Mouse (Mus musculus) heart, postnatal 25 days (tissue): Measurements from ENCODE around the gene Usp47. TPM values are rescaled to one million over a fixed set of nuclear protein-coding genes. Genes with fewer than 3 reads are reported as not detected.
A peak's percentile ranks its signal among the peaks of the same experiment; 100 is the strongest.

Experiments
- DNase-seq: peaks from one replicate; pipeline ENCODE4 v3.0.0; 2022; ENCODE audit warnings: low spot score
- intact Hi-C: fragments of 180-260 bp; cut with DNase I; formaldehyde crosslinking; loops from one replicate; pipeline ENCODE4 v1.15.1; 2025
- total RNA-seq, 2 experiments: library from RNA; stranded (reverse); gene quantifications; 2 replicates each; pipeline ENCODE4 v1.2.3; 2021

Gene Usp47
- total RNA-seq, 2 experiments from 2014 or later, result 74.6 to 78.0 TPM

GRCm38 (mm10) chr7:112143090-112143500, 119.8 kb downstream of the Usp47 start:
- intact Hi-C loops, result no loop called here

GRCm38 (mm10) chr7:112143978-112144377, 120.7 kb downstream of the Usp47 start:
- intact Hi-C loops, result no loop called here
- no peak for DNase-seq

More at GRCm38 (mm10) chr7:112143090-112143500, 119.8 kb downstream of the Usp47 start:
- DNase-seq, result no peak

GRCm38 (mm10) chr7:112144646-112145179, 121.4 kb downstream of the Usp47 start:
- intact Hi-C loops, result no loop called here
- no peak for DNase-seq

GRCm38 (mm10) chr7:112147979-112148378, 124.7 kb downstream of the Usp47 start:
- DNase-seq, result peak; percentile 58
- intact Hi-C loops, result no loop called here

GRCm38 (mm10) chr7:112149113-112149512, 125.8 kb downstream of the Usp47 start:
- no peak for DNase-seq
- intact Hi-C loops, result no loop called here

DNA sequence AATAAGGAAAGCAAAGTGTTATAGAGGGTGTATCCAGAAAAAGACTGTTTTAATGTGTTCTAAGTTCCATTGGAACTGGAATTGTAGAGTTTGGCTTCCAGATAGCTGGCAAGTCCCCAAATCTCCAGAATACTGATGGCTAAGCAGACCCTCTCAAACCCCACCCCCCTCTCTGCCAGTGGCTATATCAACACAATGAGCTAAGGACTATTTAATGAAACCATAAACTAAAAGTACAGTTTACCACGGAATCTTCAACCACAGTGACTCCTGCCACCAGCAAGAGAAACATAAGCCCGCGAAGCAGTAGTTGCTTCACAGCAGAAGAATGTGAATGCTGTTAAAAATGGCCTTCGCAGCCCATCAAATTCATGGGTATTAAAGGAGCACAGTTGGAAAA, 131.1 kb downstream of the Usp47 start:
- DNase-seq, result no peak
- intact Hi-C loops, result no loop called here

DNA sequence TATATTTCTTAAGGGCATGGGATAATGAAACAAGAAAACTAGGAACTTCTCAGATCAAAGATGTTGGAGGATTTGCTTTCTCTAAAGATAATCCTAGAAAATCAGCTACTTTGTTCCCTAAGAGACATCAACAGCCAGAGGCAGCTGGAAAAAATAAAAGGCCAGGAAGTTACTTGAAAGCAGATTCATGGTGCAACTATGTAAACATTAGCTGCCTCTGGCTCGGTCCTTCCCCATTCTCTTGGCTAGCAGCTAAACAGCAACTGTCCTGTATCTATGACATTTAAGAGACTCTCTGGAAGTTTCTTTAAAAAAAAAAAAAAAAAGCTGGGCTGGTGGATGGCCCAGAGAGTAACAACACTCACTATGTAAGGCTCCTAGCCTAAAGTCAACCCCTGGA, 131.9 kb downstream of the Usp47 start:
- intact Hi-C loops, result no loop called here
- no peak for DNase-seq

- DNase-seq, result no peak
- intact Hi-C loops, result no loop called here
Measured at GRCm38 (mm10) chr7:112157584-112158315, 134.4 kb downstream of the Usp47 start.

DNA sequence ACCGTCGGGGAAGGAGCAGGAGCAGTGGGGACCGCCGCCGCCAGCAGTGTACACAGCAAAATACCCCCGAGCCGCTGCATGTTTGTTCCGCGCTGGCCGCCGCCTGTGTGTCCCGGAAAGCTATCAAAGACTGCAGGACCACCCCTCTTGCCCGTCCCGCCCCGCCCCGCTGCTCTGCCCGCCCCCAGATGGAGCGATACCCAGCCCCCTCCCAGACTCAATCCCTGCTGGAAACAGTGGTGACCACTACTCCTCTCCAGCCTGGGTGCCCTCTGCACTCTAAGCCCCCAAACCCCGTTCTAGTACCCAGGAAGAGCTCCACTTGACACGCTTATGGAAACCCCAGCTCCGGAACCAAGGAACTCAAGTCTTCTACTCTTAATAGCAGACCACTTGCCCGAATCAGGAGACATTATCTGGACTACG, 135.0 kb downstream of the Usp47 start:
- intact Hi-C loops, result no loop called here
- DNase-seq, result no peak

DNA sequence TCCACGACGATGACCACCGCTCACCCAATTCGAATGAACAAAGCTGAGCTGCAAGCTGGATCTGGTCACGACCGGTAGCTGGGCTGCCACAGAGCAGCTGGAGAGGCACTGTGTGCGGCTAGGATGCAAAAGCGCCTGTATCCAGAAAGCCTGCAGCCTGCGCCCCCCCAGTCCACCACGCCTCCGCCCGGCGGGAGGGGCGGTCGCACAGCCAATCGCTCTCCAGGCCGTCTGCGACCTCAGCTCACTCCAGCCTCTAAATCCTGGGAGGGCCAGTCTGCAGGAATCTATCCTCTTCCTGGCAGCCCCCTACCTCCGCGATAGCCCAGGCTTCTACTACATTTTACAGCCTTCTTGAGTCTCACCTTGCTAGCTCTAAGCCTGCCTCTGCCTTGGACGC, 135.6 kb downstream of the Usp47 start, which contains the start of gene Dkk3:
Gene Dkk3 (minus strand): TSS at position 116 of the 400 bp plus-strand sequence.
- intact Hi-C loops, result no loop called here
- no peak for DNase-seq

GRCm38 (mm10) chr7:112159835-112160234, 136.5 kb downstream of the Usp47 start:
- intact Hi-C loops, result no loop called here
- no peak for DNase-seq

Other genes starting within 250 kb of the Usp47 start
- gene Galnt18, start 243.5 kb upstream of the Usp47 start, total RNA-seq, result 10 to 100 TPM; 13.8 to 14.3 TPM
- gene Dkk3, start 135.6 kb downstream of the Usp47 start, total RNA-seq, result 10 to 100 TPM; 44.8 to 46.7 TPM
- 100 to 1,000 TPM in 1 of 2 experiments, 10 to 100 TPM in 1; 93.4 to 103 TPM for gene Mical2, start 202.4 kb downstream of the Usp47 start, total RNA-seq